8 mouse cellular contexts compared by ENCODE assay signal in the genomic region with DNA sequence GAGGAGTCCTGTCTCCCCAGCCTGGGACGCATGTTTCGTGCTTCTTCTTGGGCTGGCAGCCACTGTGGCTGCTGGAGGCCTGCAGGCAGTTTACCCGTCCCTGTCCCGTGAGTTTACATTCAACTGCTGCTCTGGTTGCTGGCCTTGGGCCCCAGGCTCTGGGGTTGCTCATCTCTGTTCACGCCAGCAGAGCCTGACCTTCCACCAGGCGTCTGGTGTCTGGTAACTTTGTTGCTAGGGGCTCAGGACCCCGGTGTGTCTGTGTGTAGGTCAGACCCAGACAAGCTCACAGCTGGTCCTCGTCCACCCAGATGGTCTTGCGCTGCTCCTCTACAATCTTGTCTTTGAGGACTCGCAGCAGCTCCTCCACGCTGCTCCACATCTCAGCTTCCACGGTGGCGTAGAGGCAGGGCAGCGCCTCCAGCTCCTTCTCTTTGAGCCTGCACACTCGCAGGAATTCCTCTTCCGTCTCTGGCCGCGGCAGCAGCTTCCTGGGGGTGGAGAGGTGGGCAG. TPM values are rescaled to one million over a fixed set of nuclear protein-coding genes. Genes with fewer than 3 reads are reported as not detected.
A peak's percentile ranks its signal among the peaks of the same experiment; 100 is the strongest.
DNase-seq lines count a peak whose midpoint lies in the region; ATAC-seq and TF ChIP-seq lines count a peak whose summit lies in the region.

No protein-coding gene starts in this region.

- H3K9ac ChIP-seq in hindbrain, embryonic 12.5 days: peak overlapping the region; percentile 29; the same call in 1 of the 2 replicates
- peak overlapping the region; percentile 3; the same call in 1 of the 2 replicates for H3K9ac ChIP-seq in lung, embryonic 15.5 days

- no peak for TF ChIP-seq POLR2A in small intestine, adult 2 months (IDR thresholded peaks at IDR 0.05; ENCODE audit: low read depth, low read length)

- no peak for TF ChIP-seq CTCF in small intestine, adult 2 months (IDR thresholded peaks at IDR 0.05; ENCODE audit: extremely low read depth, insufficient read length, insufficient replicate concordance, low read depth, low read length)

- peak overlapping the region; percentile 28 for H3K4me2 ChIP-seq in hindbrain, embryonic 12.5 days (replicated peaks)
- peak overlapping the region; percentile 45 for H3K4me2 ChIP-seq in lung, embryonic 15.5 days

- intact Hi-C loops in gastrocnemius, postnatal 36 days (cut with DNase I): no loop called here

- ATAC-seq in hindbrain, embryonic 12.5 days (ENCODE audit: low FRiP score): no peak
- ATAC-seq in lung, embryonic 15.5 days (ENCODE audit: borderline replicate concordance, extremely low read depth, low FRiP score, low TSS enrichment): peak; percentile 40; the same call in 1 of the 2 replicates

- 14% methylated on average over 18 of the region's 18 CpGs for WGBS in hindbrain, embryonic 12.5 days
- WGBS in lung, embryonic 15.5 days: 8% methylated on average over 18 of the region's 18 CpGs
- WGBS in small intestine, adult 2 months: 54% methylated on average over 18 of the region's 18 CpGs

- no peak overlapping the region for H3K27ac ChIP-seq in hindbrain, embryonic 12.5 days
- peak overlapping the region; percentile 43 for H3K27ac ChIP-seq in lung, embryonic 15.5 days
- peak overlapping the region; percentile 46; the same call in 1 of the 2 replicates for H3K27ac ChIP-seq in small intestine, adult 2 months (ENCODE audit: insufficient read depth, low read depth, low read length)

- H3K4me3 ChIP-seq in hindbrain, embryonic 12.5 days: no peak overlapping the region
- H3K4me3 ChIP-seq in lung, embryonic 15.5 days: no peak overlapping the region
- no peak overlapping the region for H3K4me3 ChIP-seq in small intestine, adult 2 months (ENCODE audit: low read depth, low read length)

- peaks cover 13% of the 10 kb centered on the region for H3K4me1 ChIP-seq in hindbrain, embryonic 12.5 days
- peaks cover 28% of the 10 kb centered on the region for H3K4me1 ChIP-seq in lung, embryonic 15.5 days
- no peaks in the 10 kb centered on the region for H3K4me1 ChIP-seq in small intestine, adult 2 months (ENCODE audit: control insufficient read depth, insufficient read depth, insufficient read length, low read length)

- DNase-seq in kidney, postnatal 10 days: peak; percentile 57
- no peak for DNase-seq in kidney, postnatal 14 days
- DNase-seq in embryo, embryonic 10.5 days (ENCODE audit: low spot score): peak; percentile 34
- no peak for DNase-seq in gastrocnemius, postnatal 36 days
- no peak for DNase-seq in cerebellum, adult 8-10 months

- no peaks in the 10 kb centered on the region for H3K9me3 ChIP-seq in hindbrain, embryonic 12.5 days (replicated peaks)
- no peaks in the 10 kb centered on the region for H3K9me3 ChIP-seq in lung, embryonic 15.5 days

- H3K36me3 ChIP-seq in hindbrain, embryonic 12.5 days: no peaks in the 10 kb centered on the region
- H3K36me3 ChIP-seq in lung, embryonic 15.5 days: no peaks in the 10 kb centered on the region
- peaks cover 9% of the 10 kb centered on the region for H3K36me3 ChIP-seq in small intestine, adult 2 months (ENCODE audit: control insufficient read depth, insufficient read depth, low read length)

- 0 out of 2 replicates have a peak, but pooled peaks cover 9% of the 10 kb centered on the region for H3K27me3 ChIP-seq in hindbrain, embryonic 12.5 days
- no peaks in the 10 kb centered on the region for H3K27me3 ChIP-seq in lung, embryonic 15.5 days
- H3K27me3 ChIP-seq in small intestine, adult 2 months (ENCODE audit: control insufficient read depth, insufficient read depth, low read length): no peaks in the 10 kb centered on the region

RNA-seq across cellular contexts. Expression of a gene that starts 42.9 kb away (rescaled TPM):
- polyA plus RNA-seq in hindbrain, embryonic 12.5 days (2016; fragmentation: Nextera tagmentation; extraction: Ambion mirVana): 57.8 and 60.5 TPM in 2 replicates
- 50.9 and 59.9 TPM in 2 replicates for polyA plus RNA-seq in lung, embryonic 15.5 days (2015; fragmentation: Nextera tagmentation; extraction: Ambion mirVana)
- 27.8 and 34.8 TPM in 2 replicates for polyA plus RNA-seq in small intestine, adult 2 months (2012; rRNA removed)
- 10 to 100 TPM; 23.1 to 26.4 TPM for total RNA-seq in gastrocnemius, postnatal 36 days (2021)

Comparison
In these comparisons a context has a peak if more than half of its experiments do, and no peak if none do; other contexts are left out.
1. DNase-seq: peak in kidney, postnatal 10 days (single experiment) and embryo, embryonic 10.5 days (single experiment); none in kidney, postnatal 14 days (single experiment), gastrocnemius, postnatal 36 days (0 of 2) and cerebellum, adult 8-10 months (single experiment).